Mouse (Mus musculus): ENCODE data around the gene Kif1c.
A peak's percentile ranks its signal among the peaks of the same experiment; 100 is the strongest.
"Not testable (repeated sequence)": the region's sequence is repeated elsewhere in the genome, so short reads cannot be mapped to it uniquely, and the experiment has no call there.

Kif1c gene

GRCm38 (mm10) chr11:70742581-70743459, 42.5 kb downstream of the Kif1c start:
- no peak for DNase-seq (ENCODE audit: low read depth, low spot score)

GRCm38 (mm10) chr11:70745636-70746035, 45.3 kb downstream of the Kif1c start:
- DNase-seq (ENCODE audit: low read depth, low spot score): no peak

- no peak for DNase-seq (ENCODE audit: low read depth, low spot score)
These were observed 47.7 kb downstream of the Kif1c start for GRCm38 (mm10) chr11:70747876-70748545.

GRCm38 (mm10) chr11:70752337-70753017, 52.1 kb downstream of the Kif1c start:
- no peak for DNase-seq (ENCODE audit: low read depth, low spot score)

DNA sequence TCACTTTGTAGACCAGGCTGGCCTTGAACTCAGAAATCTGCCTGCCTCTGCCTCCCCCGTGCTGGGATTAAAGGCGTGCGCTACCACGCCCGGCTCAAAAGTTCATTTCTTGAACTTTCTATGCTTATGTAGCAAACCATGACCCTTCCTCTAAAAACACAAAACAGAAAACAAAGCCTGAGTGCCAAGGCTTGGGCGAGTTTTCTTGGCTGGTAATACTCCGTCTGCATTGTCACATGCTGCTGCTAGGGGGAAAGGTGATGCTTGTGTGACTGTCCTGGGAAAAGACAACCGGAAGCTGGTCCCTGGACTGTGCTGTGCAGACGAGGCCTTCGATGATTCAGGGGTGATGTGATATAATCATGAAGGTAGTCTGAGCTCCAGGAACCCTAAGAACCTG, 52.8 kb downstream of the Kif1c start:
- DNase-seq (ENCODE audit: low read depth, low spot score): no peak

GRCm38 (mm10) chr11:70754476-70754875, 54.1 kb downstream of the Kif1c start:
- DNase-seq (ENCODE audit: low read depth, low spot score): no peak

- no peak for DNase-seq (ENCODE audit: low read depth, low spot score)
These were observed 54.6 kb downstream of the Kif1c start for GRCm38 (mm10) chr11:70754958-70755357.

GRCm38 (mm10) chr11:70755645-70756044, 55.3 kb downstream of the Kif1c start:
- DNase-seq (ENCODE audit: low read depth, low spot score): peak; percentile 71

DNA sequence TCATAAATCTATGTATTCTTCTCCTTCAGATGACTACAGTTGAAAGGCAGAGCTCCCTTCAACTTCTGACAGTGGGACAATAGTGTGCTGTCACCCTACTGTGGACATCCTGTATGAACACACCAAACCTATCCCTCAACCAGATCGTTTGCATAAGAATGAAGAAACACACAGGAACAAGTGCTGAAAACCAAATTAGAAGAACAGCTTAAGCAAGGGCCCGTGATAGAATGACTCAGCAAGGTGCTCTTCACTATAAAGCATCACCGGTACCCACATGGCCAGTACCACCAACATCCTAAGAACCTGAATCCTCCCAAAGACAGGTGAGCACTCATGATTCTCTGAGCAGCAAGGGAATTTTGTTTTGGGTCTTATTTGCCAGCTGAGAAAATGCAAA, 60.1 kb downstream of the Kif1c start:
- DNase-seq (ENCODE audit: low read depth, low spot score): not testable (repeated sequence)

DNA sequence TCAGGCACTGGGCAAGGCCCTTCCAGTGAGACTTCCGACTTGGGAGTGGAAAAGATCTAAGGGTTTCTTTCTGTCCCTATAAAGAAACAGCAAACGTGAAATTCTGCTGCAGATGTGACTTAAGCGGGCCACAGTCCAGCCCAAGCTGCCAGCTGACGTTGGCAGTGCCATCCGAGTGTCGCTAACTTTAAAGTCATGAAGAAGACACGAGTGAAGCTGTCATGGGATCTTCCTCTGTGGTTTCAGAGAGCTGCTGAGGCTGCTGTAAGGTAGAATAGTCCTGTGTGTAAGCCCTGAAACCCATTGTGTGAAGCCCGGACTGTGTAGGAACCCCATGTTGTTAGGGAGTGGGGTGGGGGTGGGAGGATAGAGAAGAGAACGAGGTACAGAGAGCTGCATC, 62.3 kb downstream of the Kif1c start:
- no peak for DNase-seq (ENCODE audit: low read depth, low spot score)

GRCm38 (mm10) chr11:70763582-70763935, 63.2 kb downstream of the Kif1c start:
- DNase-seq (ENCODE audit: low read depth, low spot score): no peak

DNA sequence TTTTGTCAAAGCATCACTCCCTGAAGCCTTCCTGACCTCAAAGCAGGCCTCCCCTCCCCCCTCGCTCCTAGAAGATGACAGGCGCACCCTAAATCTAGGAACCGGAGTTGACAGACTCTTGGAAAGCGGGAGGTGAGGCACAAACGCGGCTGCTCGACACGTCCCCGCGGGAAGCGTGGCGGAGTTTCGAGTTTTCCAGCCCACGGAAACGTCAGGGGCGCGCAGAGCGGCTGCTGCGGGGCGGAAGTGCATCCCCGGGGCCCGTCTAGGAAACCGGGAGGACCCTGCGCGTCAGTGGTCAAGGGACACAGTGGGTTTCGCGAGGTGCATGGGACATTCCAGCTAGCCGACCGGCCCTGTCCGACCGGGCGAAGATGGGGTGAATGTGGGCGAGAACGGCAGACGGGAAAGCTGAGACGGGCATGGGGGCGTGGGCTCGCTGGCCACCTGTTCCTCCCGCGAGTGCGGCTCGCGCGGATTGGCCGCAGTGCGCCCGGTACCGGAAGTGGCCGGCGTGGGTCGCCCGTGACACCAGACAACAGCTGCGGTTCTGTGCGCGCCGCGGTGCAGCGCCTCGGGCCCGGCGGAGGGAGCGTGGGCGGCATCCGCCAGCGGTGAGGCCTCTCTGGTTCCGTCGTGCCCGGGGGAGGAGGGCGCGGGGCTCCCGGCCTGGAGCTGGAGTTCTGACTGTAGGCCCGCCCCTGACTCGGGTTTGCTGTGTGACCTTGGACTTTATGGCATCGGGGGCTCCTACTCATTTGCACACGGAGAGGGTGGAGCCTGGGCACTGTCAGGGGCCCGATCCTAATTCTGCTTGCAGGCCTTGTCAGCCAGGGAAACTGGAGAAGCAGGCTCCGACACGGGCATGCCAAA, 63.8 kb downstream of the Kif1c start, which contains the start of gene Zfp3:
Zfp3 (plus strand) TSS at position 274 of the 873 bp plus-strand sequence.
- DNase-seq (ENCODE audit: low read depth, low spot score): peak; percentile 51

DNA sequence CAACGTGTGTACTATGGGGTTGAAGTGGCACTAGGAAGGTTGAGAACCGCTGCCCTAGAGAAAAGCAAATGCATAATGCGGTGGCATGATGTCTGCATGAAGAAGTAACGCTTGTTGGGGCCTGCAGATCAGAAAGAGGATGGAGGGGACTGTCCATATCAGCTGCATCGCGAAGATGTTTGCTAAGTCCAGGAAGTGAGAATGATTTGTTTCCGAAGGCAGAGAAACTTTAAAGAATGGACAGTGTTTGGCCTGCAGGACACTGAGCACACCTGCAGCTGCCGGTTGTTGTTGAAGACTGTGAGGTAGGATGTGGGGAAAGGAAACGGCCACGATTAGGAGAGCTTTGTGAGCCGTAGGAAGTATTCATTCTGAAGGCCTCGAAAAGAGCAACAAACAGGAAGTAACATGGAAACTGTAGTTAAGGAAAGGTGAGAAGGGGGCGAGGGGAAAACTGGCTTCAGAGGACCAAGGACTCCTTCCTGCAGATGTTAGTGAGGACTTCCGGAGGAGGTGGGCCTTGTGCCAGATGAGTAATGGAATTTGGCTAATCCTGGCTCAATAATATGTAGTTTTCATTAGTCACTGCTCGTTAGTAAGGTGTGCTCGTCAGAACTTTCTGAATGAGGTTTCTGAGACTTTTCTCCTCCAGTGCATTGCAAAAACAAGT, 65.6 kb downstream of the Kif1c start:
- no peak for DNase-seq (ENCODE audit: low read depth, low spot score)

DNA sequence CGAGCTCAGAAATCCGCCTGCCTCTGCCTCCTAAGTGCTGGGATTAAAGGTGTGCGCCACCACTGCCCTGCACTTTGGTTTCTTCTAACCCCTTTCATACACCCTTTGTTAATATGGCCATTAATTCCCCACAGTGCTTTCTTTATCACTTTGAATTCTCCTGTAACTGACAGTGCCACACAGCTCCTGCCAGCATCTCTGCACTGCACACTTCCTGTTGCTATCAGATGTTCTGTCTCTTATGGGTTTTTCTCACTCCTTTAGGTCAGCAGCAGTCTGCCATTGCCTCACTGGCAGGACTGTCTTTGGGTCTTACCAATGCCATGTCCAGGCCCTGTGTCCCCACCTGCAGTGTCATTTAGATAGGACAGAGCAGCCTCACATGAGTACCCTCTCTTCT, 70.5 kb downstream of the Kif1c start:
- no peak for DNase-seq (ENCODE audit: low read depth, low spot score)

GRCm38 (mm10) chr11:70776830-70777571, 76.7 kb downstream of the Kif1c start:
- DNase-seq (ENCODE audit: low read depth, low spot score): peak; percentile 74

- DNase-seq (ENCODE audit: low read depth, low spot score): no peak
These were observed 77.3 kb downstream of the Kif1c start for GRCm38 (mm10) chr11:70777634-70778033.

DNA sequence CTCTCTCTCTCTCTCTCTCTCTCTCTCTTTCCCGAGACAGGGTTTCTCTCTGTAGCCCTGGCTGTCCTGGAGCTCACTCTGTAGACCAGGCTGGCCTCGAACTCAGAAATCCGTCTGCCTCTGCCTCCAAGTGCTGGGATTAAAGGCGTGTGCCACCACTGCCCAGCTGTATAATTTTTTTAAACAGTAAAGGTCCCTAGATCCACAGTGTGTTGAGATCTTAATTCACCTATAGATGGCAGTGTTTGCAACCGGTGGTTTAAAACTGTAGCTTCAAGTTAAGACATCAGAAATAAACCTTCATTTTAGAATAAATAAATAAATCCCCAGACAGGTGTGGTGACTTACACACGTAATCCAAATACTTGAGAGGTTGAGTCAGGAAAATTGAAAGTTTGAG, 77.7 kb downstream of the Kif1c start:
- peak; percentile 49 for DNase-seq (ENCODE audit: low read depth, low spot score)

All from forelimb bud, embryonic 11.5 days (tissue).